Mouse (Mus musculus) heart, postnatal 25 days (tissue): ENCODE measurements at regions not wholly inside any gene's neighbourhood (a gene's known extent, or its start where the extent isn't known, plus 50 kb on each side); places are given as distances from the start of the nearest gene placed in this dataset.
A peak's percentile ranks its signal among the peaks of the same experiment; 100 is the strongest.

ENCODE experiments used
- DNase-seq: peaks from one replicate; pipeline ENCODE4 v3.0.0; 2022; ENCODE audit warnings: low spot score
- intact Hi-C: fragments of 180-260 bp; cut with DNase I; formaldehyde crosslinking; loops from one replicate; pipeline ENCODE4 v1.15.1; 2025

DNA sequence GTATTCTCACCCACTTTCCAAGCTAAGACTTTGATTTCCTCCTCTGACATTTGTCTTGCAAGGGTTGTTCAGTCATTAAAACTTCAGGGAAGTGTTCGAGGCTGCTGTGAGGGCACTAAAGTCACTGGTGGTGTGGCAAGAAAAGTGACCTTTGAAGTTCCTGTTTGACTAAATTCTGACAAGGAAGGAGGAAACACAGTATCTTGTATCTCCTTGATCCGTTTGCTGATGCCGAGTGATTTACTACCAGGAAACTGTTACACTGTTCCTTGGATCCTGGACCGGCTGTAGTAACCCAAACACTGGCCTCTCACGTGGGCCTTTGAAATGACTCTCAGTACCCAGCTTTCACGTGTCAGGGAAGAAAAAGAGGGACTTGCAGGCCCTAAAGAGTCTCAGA is 53.5 kb upstream of the Ralgapa2 start:
- DNase-seq = no peak
- intact Hi-C loops = no loop called here

DNA sequence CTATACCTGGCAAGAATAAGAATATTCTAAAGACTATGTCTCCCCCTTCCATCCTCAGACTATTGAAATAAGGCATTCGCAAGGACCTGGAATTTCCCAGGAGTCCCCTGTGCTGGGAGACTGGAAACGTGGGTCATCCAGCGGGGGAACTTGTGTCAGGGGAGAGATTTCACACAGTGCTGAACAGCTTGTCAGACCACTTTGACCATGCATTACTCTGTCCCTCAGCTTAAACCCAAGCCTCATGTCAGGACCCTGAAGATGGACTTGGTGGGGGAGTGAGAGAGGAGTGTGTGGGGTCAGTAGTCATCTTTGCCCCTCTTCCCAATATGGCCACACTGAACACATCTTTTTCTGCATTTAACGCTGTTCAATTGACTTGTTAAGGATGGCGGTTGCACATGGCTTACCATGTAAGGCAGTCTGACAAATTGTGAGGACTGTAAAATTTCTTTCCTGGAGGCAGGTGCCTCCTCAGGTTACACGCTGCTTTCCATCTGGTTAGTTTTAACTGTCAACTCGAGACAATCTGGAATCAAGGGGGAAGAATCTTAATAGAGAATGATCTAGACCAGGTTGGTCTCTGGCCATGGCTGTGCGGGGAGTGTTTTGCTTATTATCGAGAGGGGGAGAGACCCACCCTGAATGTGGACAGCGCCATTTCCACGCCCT is 56.2 kb upstream of the Ralgapa2 start:
- intact Hi-C loops = no loop called here
- DNase-seq = no peak

DNA sequence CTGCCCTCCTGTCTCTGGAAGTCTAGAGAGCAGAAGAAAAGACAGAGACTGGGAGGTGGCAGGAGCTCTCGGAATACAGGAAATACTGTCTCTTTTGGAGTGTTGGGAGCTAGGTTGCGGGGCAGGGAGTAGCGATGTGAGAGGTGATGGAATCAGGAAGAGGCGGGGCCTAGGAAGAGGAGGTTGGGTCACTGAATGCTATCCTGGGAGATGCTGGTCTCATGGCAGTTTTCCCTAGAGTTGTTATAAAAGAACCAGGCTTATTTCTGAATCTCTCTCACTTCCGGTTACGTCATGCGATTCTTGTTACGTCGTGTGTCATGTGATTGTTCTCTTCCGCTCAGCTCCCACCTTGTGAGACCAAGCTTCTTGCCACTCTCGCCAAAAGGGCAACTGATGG is 58.9 kb upstream of the Ralgapa2 start:
- intact Hi-C loops = no loop called here
- DNase-seq = no peak

DNA sequence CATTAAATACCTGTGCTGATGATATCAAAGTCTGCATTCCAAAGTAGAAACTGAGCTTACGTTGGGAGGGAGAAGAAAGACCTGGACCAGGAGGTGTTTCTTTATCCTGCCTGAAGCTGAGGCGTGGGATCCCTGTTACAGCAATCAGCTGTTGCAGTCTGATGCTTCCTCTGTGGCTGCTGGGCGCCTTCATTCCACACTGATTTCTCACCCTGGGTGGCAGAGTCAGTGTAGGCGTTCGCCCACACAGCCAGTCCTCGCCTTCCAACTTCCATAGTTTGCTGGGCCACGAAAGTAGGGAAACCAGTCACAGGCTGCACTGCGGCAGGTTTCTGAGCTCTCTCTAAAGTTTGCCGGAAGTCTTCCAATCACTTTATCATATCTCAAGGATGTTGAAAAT is 59.7 kb upstream of the Ralgapa2 start:
- intact Hi-C loops = no loop called here
- no peak for DNase-seq

DNA sequence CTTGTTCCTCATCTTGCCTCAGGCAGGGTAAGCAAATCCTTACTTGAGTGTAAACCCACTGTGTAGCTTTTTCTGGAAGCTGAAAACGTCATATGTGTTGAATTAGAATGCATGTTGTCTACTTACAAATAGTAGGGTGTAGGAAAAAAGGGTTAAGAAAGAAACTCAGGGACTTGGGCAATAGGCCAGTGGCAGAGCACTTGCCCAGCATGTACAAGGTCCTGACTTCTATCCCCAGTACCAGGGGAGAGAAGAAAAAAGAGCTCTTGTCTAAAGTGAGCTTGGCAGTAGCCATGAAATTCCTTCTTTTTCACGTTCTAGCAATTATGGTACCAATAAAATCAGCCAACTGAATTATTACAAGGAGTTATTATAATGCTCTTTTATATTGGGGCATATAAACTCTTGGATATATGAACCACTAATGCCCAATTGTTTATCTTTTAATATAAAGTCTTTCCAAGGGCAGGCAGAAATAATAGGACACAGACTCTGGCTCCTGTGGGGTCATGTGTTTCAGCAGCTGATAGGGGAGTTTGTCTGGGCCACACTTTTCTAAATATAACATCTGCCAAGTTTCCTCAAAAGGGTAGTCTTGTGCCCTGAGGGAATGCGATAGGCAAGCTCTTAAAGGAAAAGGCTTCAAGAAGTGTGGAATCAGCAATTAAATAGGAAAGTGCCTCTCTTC is 63.6 kb upstream of the Ralgapa2 start:
- no peak for DNase-seq

DNA sequence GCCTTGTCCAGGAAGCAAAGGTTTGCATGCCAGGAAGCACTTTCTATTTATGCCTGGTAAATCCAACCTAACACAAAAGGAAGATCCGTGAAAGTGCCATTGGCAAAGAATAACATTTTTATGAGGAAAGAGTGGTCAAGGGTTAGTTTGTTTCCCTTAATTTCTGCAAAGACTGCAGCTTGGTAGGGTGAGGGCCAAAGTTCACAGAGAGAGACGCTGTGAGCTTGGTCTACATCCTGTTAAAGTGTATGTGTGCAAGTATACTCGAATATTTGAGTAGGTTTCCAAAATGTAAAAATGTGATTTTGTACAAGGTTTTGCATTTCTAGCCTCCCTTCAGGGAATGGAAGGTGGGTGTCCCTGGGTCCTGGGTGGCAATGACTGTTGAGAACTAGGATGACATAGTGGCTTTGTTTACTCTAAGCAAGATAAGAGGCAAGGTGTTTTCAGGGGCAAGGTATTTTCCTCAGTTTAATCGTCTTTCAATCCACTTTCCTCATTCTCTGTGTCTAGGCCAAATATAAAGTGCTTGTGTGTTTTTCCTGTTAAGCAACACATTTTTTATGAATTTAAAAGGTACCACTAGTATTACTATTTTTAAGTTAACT is 64.3 kb upstream of the Ralgapa2 start:
- DNase-seq = no peak
- intact Hi-C loops = loop anchor here (5.0 kb wide), 1 partner anchor 36 kb away; no protein-coding TSS in a partner anchor

More for the DNA sequence above, 63.6 kb upstream of the Ralgapa2 start:
- intact Hi-C loops = loop anchor here (5.0 kb wide), 1 partner anchor 37 kb away; no protein-coding TSS in a partner anchor

DNA sequence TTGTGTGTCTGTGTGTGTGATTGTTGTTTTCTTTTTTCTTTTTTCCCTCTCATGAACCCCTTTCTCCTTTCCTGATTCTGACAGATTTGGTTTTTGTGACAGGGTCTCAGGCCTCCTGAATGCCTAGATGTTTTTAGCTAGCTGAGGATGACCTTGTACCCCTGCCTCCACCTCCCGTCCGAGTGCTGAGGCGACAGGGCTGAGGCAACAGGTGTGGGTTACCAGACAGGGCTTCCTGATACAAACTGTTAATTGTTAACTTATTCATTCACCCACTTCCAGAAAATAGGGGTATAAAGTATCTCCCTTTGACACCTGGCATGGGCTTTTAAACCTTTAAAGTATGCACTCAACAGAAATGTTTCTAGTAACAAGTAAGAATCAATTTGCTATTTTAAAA is 65.0 kb upstream of the Ralgapa2 start:
- intact Hi-C loops = loop anchor here (5.0 kb wide), 1 partner anchor 35 kb away; no protein-coding TSS in a partner anchor

DNA sequence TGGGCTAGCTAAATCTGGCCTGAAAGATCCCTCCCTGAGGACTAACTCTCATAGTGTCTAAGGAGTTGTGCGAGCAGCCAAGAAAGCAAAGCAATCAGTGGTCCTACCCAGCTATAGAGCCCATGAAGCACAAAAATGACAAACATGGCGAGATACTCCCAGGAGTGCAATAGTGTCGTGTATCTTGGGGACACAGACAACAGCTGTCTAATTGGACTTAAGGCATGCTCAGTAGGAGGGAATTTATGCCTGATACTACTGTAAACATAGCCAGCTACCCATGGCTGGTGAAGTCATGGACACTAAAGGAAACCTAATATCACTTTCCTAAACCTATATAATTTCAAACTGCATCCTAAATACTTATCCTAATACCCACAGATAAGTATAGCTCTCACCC is 69.1 kb upstream of the Ralgapa2 start:
- no peak for DNase-seq
- intact Hi-C loops = no loop called here

More for the DNA sequence above, 65.0 kb upstream of the Ralgapa2 start:
- no peak for DNase-seq

DNA sequence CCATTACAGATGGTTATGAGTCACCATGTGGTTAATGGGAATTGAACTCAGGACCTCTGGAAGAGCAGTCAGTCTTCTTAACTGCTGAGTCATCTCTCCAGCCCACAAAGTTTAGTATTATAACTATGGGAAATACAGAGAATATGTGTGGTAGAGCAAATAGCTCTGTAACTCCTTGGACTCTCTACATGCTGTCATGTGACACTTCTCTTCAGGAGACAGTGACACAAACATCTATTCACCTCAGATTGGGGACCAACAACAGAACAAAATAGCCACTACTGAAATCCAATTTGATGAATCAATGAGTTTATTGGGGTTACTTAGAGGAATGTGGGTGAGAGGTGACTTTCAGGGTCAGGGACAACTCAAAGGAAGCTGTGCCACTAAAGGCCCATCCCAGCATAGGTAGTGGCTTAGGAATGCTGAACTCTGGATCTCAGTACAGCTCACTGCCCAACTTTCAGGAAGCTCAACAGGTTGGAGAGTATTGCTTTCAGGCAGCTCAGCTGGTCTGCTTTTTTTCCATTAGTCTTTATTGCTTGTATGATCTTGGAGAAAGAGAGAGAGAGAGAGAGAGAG is 71.8 kb upstream of the Ralgapa2 start:
- intact Hi-C loops = no loop called here
- DNase-seq = no peak

DNA sequence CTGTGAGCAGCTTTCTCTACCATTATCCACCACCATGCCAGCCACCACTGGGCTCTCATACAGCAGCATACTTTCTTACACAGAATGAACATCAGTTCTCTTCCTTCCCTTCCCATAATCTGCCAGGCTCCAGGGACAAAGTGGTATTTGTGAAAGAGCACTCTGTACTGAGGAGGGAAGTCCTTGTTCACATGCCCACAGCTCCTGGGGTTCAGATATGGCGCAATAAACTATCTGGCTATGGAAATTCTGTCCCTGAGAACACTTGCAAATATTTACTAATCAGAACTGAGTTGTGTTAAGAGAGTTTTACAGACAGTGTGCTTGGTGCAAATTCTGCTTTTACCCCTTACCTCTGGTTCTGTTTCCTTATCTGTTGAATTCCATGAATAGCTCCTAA is 74.2 kb upstream of the Ralgapa2 start:
- intact Hi-C loops = no loop called here
- no peak for DNase-seq

DNA sequence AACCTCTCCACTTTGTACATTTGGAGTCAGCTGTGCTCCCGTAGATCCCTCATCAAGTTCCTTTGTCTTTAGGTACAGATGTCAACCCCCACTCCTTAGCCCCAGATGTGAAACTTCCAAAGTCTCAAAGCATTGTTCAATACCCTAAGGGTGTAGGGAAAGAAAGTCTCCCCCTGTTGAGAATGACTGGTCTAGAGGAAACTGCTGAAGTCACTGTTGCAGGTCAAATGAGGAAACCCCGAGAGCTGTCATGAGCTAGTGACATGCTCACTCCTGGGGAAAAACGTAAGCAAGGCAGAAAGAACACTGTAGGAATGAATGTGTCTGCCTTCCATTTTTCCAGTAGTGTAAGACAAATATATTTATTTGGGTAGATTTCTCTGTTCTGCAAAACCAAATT is 74.8 kb upstream of the Ralgapa2 start:
- no peak for DNase-seq
- intact Hi-C loops = no loop called here

DNA sequence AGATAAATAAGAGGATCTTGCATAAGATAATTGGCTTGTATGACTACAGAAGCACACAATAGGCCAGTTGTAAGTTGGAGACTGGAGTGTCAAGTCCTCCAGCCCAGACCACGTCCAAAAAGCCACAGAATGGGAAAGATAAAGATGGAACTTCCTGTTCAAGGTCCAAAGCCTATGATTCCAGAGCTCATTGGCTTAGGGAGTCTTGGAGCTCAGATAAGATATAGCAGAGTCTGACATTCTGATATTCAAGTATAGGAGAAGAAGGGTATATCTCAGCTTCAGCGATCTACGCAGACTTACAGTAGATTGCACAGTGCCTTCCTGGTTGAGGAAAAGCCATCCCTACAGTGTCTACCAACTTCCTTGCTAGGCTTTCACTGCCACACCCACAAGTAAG is 77.7 kb upstream of the Ralgapa2 start:
- intact Hi-C loops = no loop called here
- DNase-seq = no peak

DNA sequence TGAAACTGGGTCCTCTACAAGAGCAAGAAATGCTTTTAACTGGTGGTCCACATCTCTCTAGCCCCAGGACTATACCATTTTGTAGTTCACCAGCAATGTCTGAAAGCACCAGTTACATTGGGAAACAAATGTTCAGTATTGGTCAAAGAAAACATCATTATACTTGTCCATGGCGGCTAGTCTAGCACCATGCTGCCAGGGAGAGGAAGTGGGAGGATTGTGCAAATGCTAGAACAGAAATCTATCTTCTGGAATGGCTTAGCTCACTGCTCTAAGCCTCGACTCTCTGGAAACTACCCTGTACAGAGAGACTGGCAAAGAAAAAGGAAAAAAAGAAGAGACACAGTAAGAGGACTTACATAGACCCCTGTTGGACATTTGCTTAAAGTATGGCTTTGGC is 81.1 kb upstream of the Ralgapa2 start:
- no peak for DNase-seq
- intact Hi-C loops = no loop called here

DNA sequence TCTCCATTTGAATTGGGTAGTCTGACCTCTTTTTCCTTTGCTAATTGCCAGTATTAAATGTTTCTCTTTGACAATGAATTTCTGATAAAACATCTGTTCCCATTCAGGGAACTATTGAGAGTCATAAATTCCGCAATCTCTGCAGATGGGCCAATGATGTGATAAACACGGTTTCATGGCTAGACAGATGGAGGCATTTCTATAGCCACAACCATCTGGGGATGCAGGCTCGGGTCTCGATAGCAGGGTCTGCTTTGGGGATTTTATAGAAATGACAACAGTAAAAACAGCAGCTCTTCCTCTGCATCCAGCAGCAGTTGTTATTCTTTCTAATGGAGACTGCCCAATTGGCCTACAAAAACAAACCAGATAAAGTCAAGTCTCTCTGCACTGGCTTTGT is 82.1 kb upstream of the Ralgapa2 start:
- no peak for DNase-seq
- intact Hi-C loops = no loop called here

DNA sequence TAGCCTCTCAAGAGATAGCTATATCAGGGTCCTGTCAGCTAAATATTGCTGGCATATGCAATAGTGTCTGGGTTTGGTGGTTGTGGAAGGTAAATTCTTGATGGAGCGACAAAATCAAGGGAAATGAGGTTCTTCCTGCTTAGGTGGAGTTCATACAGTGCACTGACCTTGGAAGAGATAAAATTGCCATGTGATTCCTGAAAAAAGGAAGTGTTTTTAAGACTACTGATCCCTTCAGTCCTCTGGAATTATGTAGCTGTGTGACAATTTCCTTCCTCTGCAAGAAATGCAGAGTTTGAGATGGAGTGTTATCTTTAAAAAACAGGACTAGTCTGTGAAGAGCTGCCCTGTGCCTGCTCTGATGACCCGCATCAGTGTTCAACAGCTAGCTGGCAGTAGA is 83.5 kb upstream of the Ralgapa2 start:
- intact Hi-C loops = no loop called here
- DNase-seq = no peak

DNA sequence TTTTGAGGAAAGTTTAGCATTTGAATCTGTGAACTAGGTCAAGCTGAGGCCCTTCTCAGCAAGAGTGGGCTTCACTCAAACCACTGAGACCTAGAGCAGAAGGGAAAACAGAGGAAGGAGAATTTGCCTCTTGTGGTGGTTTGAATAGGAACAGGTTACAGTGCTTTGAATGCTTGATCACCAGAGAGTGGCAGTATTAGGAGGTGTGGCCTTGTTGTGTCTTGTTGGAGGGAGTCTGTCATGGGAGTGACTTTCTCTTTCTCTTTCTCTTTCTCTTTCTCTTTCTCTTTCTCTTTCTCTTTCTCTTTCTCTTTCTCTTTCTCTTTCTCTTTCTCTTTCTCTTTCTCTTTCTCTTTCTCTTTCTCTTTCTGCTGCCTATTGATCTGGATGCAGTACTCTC is 94.0 kb upstream of the Ralgapa2 start:
- intact Hi-C loops = no loop called here
- DNase-seq = no peak

DNA sequence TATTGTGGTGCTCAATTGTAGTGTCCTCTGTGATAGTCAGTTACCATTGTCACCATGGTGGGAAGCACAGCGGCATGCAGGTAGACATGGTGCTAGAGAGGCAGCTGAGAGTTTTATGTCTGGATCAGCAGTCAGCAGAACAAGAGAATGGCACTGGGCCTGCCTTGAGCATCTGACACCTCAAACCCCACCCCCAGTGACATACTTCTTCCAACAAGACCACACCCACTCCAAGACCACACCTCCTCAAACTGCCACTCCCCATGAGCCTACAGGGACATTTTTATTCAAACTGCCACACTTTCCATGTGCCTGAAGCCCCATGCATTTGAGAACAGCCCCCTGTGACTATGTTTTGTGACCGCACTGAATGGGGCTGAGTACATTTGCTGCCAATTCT is 98.8 kb upstream of the Ralgapa2 start:
- intact Hi-C loops = loop anchor here (5.0 kb wide), 1 partner anchor 34 kb away; no protein-coding TSS in a partner anchor
- no peak for DNase-seq

DNA sequence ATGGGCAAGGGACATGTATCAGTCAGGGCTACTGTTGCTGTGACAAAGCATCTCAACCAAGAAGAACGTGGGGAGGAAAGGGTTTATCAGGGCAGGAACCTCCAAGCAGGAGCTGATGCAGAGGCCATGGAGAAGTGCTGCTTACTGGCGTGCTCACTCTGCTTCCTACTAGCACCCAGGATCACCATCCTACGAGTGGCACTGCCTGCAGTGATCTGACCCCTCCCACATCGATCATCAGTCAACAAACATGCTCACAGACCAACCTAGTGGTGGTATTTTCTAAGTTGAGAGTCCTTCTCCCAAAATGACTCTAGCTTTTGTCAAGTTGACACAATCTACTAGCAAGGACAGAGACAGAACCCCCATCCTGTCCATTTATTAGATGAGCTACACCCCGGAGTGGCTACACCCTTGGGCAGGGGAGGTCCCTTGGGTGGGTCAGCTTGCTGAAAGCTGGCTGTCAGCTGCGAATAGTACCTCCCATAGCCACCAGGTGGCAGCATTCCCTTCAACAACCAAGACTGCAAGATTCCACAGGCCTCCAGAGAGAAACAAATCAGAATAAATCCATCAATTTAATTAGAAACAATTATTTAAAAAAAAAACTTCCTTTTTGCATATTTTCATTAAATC is 99.9 kb upstream of the Ralgapa2 start:
- intact Hi-C loops = loop anchor here (5.0 kb wide), 1 partner anchor 35 kb away; no protein-coding TSS in a partner anchor
- peak; percentile 23 for DNase-seq

DNA sequence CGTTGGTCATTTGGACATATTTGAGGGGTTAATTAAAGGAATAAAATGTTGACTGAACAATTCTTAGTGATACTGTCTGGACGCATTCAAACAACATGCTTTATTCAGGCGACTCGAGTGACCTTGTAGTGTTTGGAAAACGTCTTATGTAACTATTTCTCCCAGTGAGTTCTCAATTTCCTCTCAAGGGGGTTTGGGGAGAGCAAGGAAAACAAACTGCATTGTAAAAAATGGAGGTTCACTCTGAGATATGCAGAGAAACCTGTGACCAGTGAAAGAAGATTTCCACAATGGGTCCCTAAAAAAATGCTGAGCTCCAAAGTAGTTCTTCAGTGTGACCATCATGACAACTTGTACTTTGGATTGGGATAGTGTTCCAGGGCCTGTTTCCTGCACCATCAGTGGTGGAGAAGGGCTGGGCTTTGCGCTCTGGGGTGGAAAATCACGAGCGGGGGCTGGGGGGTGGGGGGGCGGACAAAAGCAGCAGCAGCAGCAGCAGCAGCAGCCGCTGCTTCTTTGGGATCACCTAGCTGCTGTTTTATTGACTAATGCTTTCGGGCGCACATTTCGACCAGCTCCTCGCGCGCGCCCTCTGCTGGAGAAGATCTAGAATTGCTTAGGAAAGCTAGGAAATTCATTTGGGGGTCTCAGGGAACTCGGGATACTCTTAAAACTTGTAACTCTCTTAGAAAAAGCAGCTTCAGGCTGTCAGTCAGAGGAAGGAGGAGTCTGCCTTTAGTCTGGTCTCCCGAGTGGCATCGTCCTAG is 100.6 kb upstream of the Ralgapa2 start:
- intact Hi-C loops = loop anchor here (1.0 to 5.0 kb wide), 2 partner anchors 35 to 143 kb away; no protein-coding TSS in a partner anchor
- no peak for DNase-seq

DNA sequence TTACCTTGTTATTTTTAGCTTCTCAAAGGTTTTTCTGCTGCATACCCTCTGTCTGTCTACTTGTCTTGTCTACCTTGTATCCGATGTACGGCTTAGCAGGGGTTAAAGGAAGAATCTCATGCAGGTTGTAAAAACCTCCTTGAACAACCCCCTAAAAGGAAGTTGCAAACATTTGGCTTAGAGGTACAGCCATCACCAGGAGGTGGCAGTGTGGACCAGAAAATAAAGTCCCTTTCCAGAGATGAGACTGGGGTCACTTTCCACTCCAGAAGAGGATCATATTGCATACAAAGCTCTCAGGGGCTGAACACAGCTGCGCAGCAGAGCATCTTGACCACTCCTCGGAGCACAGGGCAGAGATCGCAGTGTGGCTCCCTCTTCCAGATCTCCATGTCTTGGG is 109.0 kb upstream of the Ralgapa2 start:
- DNase-seq = no peak
- intact Hi-C loops = no loop called here
